Mouse (Mus musculus) erythroblast, embryonic 14.5 days (primary cell): Measurements from ENCODE around the gene Lgr6. TPM values are rescaled to one million over a fixed set of nuclear protein-coding genes. Genes with fewer than 3 reads are reported as not detected.

Source experiments
- H3K27me3 ChIP-seq: 2 replicates; pipeline ENCODE4 v1.6.1; 2012; ENCODE audit warnings: inconsistent platforms; ENCODE audit not compliant: control insufficient read depth
- H3K36me3 ChIP-seq: 2 replicates; pipeline ENCODE4 v1.6.1; 2012; ENCODE audit warnings: mild to moderate bottlenecking, inconsistent platforms; ENCODE audit not compliant: control insufficient read depth
- H3K4me1 ChIP-seq: 2 replicates; pipeline ENCODE4 v1.6.1; 2012; ENCODE audit warnings: inconsistent platforms; ENCODE audit not compliant: control insufficient read depth
- H3K4me3 ChIP-seq: replicated peaks from 2 replicates; pipeline ENCODE3; 2012; ENCODE audit warnings: moderate library complexity, mild to moderate bottlenecking, inconsistent platforms
- H3K9me3 ChIP-seq: 2 replicates; pipeline ENCODE4 v1.6.1; 2012; ENCODE audit warnings: low read length, inconsistent platforms, mixed read lengths; ENCODE audit not compliant: control insufficient read depth
- GATA1 ChIP-seq: IDR thresholded peaks from 2 replicates; pipeline ENCODE4 v1.6.1; 2012; ENCODE audit warnings: low read length, inconsistent platforms, mixed read lengths
- TAL1 ChIP-seq: IDR thresholded peaks from 3 replicates; pipeline ENCODE4 v1.6.1; 2012; ENCODE audit warnings: low read length, inconsistent platforms, mixed read lengths
- polyA plus RNA-seq: library from polyadenylated mRNA; stranded (reverse); fragments of >175 nt; gene quantifications from 2 replicates; pipeline ENCODE4 v1.2.3, GENCODE M21; 2012

Lgr6 gene
- polyA plus RNA-seq, 1 experiment, result not detected

DNA sequence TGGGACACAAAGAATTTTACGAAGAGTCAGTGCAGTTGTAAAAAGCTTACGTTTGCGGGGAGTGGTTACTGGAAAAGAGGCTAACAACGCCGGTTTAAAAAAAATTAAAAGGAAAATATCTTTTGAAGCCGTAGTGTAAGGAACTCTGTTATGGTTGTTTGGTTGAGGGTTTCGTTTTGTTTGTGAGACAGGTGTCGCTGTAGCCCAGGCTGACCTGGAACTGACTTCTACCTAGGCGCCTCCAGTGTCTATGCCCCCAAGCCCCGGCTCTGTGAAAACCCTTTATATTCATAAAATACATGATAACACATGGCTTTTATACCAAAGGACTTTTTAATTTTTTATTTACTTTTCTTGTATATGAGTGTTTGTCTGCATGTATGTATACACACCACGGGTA is 142.3 kb downstream of the Lgr6 start:
- no peaks in the 10 kb centered on the region for H3K9me3 ChIP-seq
- no peak for TF ChIP-seq GATA1
- no peak for TF ChIP-seq TAL1
- H3K27me3 ChIP-seq, result no peaks in the 10 kb centered on the region
- H3K4me1 ChIP-seq, result peaks cover 20% of the 10 kb centered on the region
- peak overlapping the region; percentile 76 for H3K4me3 ChIP-seq
- H3K36me3 ChIP-seq, result peaks cover 21% of the 10 kb centered on the region

DNA sequence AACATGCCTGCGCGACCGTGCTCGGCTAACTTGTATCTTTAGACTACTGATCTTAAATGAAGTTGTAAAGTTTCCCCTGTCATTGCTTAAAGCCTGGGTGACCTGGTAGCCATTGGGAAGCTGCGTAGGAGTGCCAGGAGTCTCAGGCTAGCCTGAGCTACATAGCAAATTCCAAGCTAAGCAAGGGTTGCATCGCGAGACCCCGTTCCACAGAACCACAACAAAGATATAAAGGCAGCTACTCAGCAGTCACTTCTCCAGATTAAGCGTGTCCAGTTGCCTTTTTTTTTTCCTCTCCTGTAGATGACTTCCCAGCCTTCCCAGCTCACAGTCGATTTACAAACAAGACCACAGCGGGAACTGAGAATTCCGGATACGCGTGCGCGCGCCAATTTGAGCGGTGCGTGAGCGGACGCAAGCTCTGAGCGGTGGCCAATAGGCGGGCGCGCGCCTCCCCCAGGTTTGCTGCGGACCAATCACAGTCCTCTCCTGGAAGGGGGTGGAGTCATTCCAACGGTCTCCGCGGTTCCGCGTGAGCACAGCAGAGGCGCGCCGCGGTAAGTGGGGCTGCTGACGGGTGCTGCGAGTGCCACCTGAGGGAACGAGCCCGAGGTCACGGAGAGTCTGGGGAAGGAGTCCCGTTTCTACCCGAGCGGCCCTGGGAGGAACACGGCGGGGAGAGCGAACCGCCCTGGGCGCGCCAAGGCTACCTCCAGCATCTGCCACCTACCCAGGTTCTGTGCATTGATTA is 142.8 kb downstream of the Lgr6 start, which contains the start of gene Ube2t:
Gene Ube2t (plus strand): TSS at position 513 of the 751 bp plus-strand sequence.
- peak within 1 kb of the TSS; percentile 76 for H3K4me3 ChIP-seq
- TF ChIP-seq TAL1 (no peak), GATA1 (no peak)
- peaks cover 15% of the 10 kb centered on the region for H3K36me3 ChIP-seq
- H3K9me3 ChIP-seq, result no peaks in the 10 kb centered on the region
- H3K4me1 ChIP-seq, result peaks cover 21% of the 10 kb centered on the region
- no peaks in the 10 kb centered on the region for H3K27me3 ChIP-seq

DNA sequence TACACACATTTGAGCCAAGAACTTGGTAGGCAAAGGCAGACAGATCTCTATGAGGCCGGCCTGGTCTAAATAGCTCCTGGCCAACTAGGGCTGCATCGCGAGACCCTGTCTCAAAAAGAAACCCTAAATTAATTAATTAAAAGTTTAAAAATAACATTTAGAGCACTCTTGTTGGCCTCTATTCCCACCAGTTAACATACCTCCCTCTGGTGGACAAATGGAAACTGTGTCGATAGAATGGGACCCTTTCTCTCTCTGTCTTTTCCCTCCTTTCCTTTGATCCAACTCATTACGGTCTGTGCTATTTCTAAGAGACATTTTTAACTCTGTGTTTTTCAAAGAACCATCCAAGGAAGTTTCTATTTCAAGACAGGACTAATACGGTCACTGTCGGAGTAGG is 144.4 kb downstream of the Lgr6 start:
- Histone ChIP-seq H3K36me3 (peaks cover 6% of the 10 kb centered on the region), H3K4me3 (no peak overlapping the region), H3K4me1 (peaks cover 28% of the 10 kb centered on the region), H3K27me3 (no peaks in the 10 kb centered on the region), H3K9me3 (no peaks in the 10 kb centered on the region)
- TF ChIP-seq GATA1 (no peak), TAL1 (no peak)

- TF ChIP-seq GATA1, result no peak
- H3K4me3 ChIP-seq, result peak within 1 kb of the TSS; percentile 83
- H3K36me3 ChIP-seq, result peaks cover 7% of the 10 kb centered on the region
- H3K27me3 ChIP-seq, result no peaks in the 10 kb centered on the region
- no peaks in the 10 kb centered on the region for H3K9me3 ChIP-seq
- H3K4me1 ChIP-seq, result peaks cover 27% of the 10 kb centered on the region
These were observed 149.4 kb downstream of the Lgr6 start, which contains the start of gene Ppp1r12b for GRCm38 (mm10) chr1:134955637-134956176. Gene Ppp1r12b, minus strand, starts transcription at chr1:134955942.

GRCm38 (mm10) chr1:134955050-134955636 is 149.9 kb downstream of the Lgr6 start:
- no peak for TF ChIP-seq GATA1
- H3K9me3 ChIP-seq, result no peaks in the 10 kb centered on the region
- H3K4me1 ChIP-seq, result peaks cover 27% of the 10 kb centered on the region
- H3K36me3 ChIP-seq, result peaks cover 9% of the 10 kb centered on the region
- H3K4me3 ChIP-seq, result peak overlapping the region; percentile 83
- H3K27me3 ChIP-seq, result no peaks in the 10 kb centered on the region

DNA sequence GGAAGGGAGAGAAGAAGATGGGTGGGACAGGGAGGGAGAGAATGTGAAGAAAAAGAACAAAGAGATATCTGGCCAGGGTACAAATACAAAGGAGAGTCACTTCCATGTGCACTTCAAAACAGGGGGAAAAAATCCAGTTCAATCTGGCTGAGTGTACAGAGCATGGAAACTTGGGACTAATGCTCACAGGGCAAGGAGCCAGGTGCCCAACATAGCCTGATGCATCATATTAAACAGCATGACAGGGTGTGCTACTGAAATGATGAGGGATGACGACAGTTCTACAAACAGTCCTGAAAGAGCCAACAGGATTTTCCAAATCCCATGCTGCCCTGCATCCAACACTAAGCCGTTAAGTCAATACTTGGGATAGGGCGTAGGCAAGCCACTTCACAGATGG is 155.1 kb downstream of the Lgr6 start:
- Histone ChIP-seq H3K4me3 (no peak overlapping the region), H3K9me3 (no peaks in the 10 kb centered on the region), H3K4me1 (peaks cover 19% of the 10 kb centered on the region), H3K27me3 (no peaks in the 10 kb centered on the region), H3K36me3 (peaks cover 11% of the 10 kb centered on the region)
- TF ChIP-seq GATA1 (no peak), TAL1 (no peak)

DNA sequence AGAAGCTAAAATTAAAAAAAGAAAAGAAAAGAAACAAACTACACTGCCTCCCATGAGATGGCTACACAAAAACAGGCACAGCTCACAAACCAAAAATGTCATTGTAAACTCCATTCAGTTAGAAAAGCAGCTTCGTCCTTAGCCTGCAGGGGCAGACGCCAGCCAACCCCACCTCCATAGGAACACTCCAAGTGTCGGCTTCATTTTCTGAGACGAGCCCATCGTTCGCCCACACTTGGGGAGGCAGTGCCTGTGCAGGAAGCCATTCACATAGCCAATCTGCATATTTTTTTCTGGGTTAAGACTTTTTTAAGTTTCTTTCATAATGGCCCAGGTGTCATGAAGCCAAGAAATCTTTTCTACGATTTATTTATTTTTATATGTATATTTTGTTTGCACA is 157.5 kb downstream of the Lgr6 start:
- H3K4me1 ChIP-seq, result peaks cover 8% of the 10 kb centered on the region
- no peak overlapping the region for H3K4me3 ChIP-seq
- no peaks in the 10 kb centered on the region for H3K27me3 ChIP-seq
- H3K36me3 ChIP-seq, result peaks cover 9% of the 10 kb centered on the region
- TF ChIP-seq TAL1 (no peak), GATA1 (no peak)
- no peaks in the 10 kb centered on the region for H3K9me3 ChIP-seq

DNA sequence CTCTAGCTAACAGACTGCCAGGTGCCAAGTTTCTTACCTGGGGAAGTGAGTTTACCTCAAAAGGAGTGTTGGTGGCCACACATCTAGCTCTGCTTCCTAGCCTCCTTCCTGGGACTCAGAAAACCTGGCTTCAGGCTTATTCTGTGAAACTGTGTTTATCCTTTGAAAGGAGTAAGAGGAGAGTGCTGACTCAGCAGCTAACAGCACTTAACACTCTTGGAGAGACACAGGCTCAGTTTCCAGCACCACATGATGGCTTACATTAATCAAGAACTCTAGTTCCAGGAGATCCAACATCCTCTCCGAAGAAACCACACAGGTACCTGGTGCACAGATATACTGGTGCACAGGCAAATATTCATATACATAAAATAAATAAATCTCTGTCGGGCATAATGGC is 162.2 kb downstream of the Lgr6 start:
- Histone ChIP-seq H3K27me3 (no peaks in the 10 kb centered on the region), H3K4me1 (peaks cover 23% of the 10 kb centered on the region), H3K36me3 (peaks cover 2% of the 10 kb centered on the region), H3K4me3 (no peak overlapping the region), H3K9me3 (no peaks in the 10 kb centered on the region)
- no peak for TF ChIP-seq GATA1
- no peak for TF ChIP-seq TAL1

GRCm38 (mm10) chr1:134940863-134941262 is 164.2 kb downstream of the Lgr6 start:
- no peaks in the 10 kb centered on the region for H3K9me3 ChIP-seq
- TF ChIP-seq GATA1 (no peak), TAL1 (no peak)
- H3K27me3 ChIP-seq, result no peaks in the 10 kb centered on the region
- H3K4me3 ChIP-seq, result no peak overlapping the region
- no peaks in the 10 kb centered on the region; the same call in 1 of the 2 replicates for H3K36me3 ChIP-seq
- peaks cover 15% of the 10 kb centered on the region for H3K4me1 ChIP-seq
